Mouse (Mus musculus): Measurements from ENCODE around the gene Cdhr3. TPM values are rescaled to one million over a fixed set of nuclear protein-coding genes. Genes with fewer than 3 reads are reported as not detected.
A peak's percentile ranks its signal among the peaks of the same experiment; 100 is the strongest.

The Cdhr3 gene
- polyA plus RNA-seq (2016; fragmentation: Nextera tagmentation; extraction: Ambion mirVana): not detected in 2 replicates

DNA sequence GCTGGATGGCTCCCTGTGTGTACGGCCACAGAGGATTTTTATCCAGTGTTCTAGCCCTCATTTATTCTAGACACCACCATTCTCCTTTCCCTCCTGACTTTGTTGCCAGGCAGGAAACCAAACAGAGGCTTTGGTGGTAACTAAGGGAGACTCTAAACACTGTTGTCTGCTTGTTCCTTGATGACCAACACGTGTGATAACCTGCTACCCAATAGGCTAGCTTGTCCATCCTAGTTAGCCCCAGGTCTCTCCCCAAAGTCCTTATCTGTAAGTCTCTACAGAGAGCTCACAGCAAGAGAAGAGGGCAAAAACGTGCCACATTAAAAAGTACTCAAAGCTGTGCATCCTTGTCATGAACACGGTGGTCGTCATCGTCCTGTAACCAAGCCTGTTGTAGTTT, at the start of gene Cdhr3:
Cdhr3 (minus strand) TSS at position 101 of the 400 bp plus-strand sequence.
- no peak within 1 kb of the TSS for H3K4me3 ChIP-seq
- no peaks in the 10 kb centered on the region for H3K9me3 ChIP-seq
- no peaks in the 10 kb centered on the region for H3K36me3 ChIP-seq (replicated peaks)
- no peak for DNase-seq (ENCODE audit: low spot score)
- WGBS: 83% methylated on average over 6 of the region's 6 CpGs
- no peak within 1 kb of the TSS for H3K27ac ChIP-seq (replicated peaks)
- no peaks in the 10 kb centered on the region for H3K27me3 ChIP-seq (replicated peaks; ENCODE audit: low read depth, poor library complexity, severe bottlenecking)
- no peaks in the 10 kb centered on the region for H3K4me1 ChIP-seq

GRCm38 (mm10) chr12:33139083-33139482, 46.4 kb upstream of the Cdhr3 start:
- Histone ChIP-seq H3K4me3 (no peak overlapping the region), H3K27me3 (replicated peaks; ENCODE audit: low read depth, poor library complexity, severe bottlenecking) (no peaks in the 10 kb centered on the region), H3K4me1 (peaks cover 5% of the 10 kb centered on the region; the same call in 1 of the 2 replicates), H3K27ac (replicated peaks) (no peak overlapping the region), H3K9me3 (no peaks in the 10 kb centered on the region), H3K36me3 (replicated peaks) (no peaks in the 10 kb centered on the region)
- no peak for DNase-seq (ENCODE audit: low spot score)
- WGBS: 81% methylated on average over 3 of the region's 3 CpGs

DNA sequence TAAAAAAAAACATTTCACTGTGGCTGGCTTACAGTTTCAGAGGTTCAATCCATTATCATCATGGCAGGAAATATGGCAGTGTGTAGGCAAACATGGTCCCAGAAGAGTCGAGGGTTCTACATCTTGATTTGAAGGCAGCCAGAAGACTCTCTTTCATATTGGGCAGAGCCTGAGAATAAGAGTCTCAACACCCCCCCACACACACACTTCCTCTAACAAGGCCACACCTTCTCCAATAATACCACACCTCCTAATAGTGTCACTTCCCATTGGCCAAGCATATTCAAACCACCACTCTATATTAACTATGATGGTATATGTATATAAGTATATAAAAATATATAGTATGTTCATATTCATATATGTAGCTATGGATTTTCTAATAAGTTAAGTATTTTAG, 45.2 kb upstream of the Cdhr3 start:
- Histone ChIP-seq H3K4me3 (no peak overlapping the region), H3K27ac (replicated peaks) (no peak overlapping the region), H3K9me3 (no peaks in the 10 kb centered on the region), H3K36me3 (replicated peaks) (no peaks in the 10 kb centered on the region), H3K27me3 (replicated peaks; ENCODE audit: low read depth, poor library complexity, severe bottlenecking) (no peaks in the 10 kb centered on the region), H3K4me1 (peaks cover 5% of the 10 kb centered on the region; the same call in 1 of the 2 replicates)
- DNase-seq (ENCODE audit: low spot score): no peak
- WGBS: 86% methylated on average over 1 of the region's 1 CpGs

DNA sequence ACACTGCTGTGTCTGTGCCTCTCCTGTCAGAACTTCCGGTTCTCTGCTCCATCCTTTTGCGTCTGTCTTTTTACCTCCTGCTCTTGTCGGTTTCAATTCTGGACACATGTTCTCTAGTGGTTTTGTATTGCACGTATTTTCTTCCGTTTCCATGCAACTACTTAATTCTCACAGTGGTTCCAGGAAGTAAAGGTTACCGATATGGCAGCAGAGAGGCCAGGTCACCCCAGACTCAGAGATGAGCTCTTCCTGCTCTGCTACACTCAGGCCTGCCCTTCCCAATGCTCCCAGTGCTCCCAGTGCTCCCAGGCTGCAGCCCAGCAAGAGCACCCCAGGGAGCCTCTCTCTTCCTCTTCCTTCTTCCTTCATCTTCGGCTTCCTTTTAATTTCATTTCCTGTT, 39.1 kb upstream of the Cdhr3 start:
- peak overlapping the region; percentile 2; the same call in 1 of the 2 replicates for H3K27ac ChIP-seq (replicated peaks)
- H3K27me3 ChIP-seq (replicated peaks; ENCODE audit: low read depth, poor library complexity, severe bottlenecking): no peaks in the 10 kb centered on the region
- peaks cover 23% of the 10 kb centered on the region for H3K4me1 ChIP-seq
- WGBS: 55% methylated on average over 7 of the region's 7 CpGs
- no peaks in the 10 kb centered on the region for H3K36me3 ChIP-seq (replicated peaks)
- H3K9me3 ChIP-seq: no peaks in the 10 kb centered on the region
- DNase-seq (ENCODE audit: low spot score): no peak
- no peak overlapping the region for H3K4me3 ChIP-seq

DNA sequence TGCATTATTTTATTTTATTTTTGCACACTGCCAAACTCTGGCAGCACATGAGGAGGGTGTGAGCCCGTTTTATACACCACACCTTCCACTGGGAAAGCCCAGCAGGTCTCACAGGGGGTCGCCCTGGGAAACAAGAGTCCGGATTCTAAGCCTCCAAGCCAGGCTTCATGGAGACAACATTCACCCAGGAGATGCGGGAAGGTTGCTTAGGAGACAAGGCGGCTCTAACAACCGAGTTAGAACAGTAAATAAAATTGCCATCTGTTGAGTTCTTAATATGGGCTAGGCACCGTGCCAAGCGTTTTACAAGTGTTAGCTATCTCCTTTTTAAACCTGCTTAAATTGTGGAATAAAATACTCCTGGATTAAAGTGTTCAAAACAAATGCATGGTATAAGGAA, 37.7 kb upstream of the Cdhr3 start:
- Histone ChIP-seq H3K36me3 (replicated peaks) (no peaks in the 10 kb centered on the region), H3K27ac (replicated peaks) (no peak overlapping the region), H3K9me3 (no peaks in the 10 kb centered on the region), H3K27me3 (replicated peaks; ENCODE audit: low read depth, poor library complexity, severe bottlenecking) (no peaks in the 10 kb centered on the region), H3K4me3 (no peak overlapping the region), H3K4me1 (peaks cover 23% of the 10 kb centered on the region)
- 54% methylated on average over 8 of the region's 8 CpGs for WGBS
- DNase-seq (ENCODE audit: low spot score): no peak

GRCm38 (mm10) chr12:33129410-33129809, 36.7 kb upstream of the Cdhr3 start:
- peak; percentile 19 for DNase-seq (ENCODE audit: low spot score)
- H3K9me3 ChIP-seq: no peaks in the 10 kb centered on the region
- WGBS: 21% methylated on average over 4 of the region's 4 CpGs
- no peak overlapping the region for H3K27ac ChIP-seq (replicated peaks)
- no peak overlapping the region for H3K4me3 ChIP-seq
- H3K27me3 ChIP-seq (replicated peaks; ENCODE audit: low read depth, poor library complexity, severe bottlenecking): no peaks in the 10 kb centered on the region
- H3K4me1 ChIP-seq: peaks cover 23% of the 10 kb centered on the region
- no peaks in the 10 kb centered on the region for H3K36me3 ChIP-seq (replicated peaks)

GRCm38 (mm10) chr12:33128702-33129101, 36.0 kb upstream of the Cdhr3 start:
- peaks cover 23% of the 10 kb centered on the region for H3K4me1 ChIP-seq
- WGBS: 52% methylated on average over 7 of the region's 7 CpGs

DNA sequence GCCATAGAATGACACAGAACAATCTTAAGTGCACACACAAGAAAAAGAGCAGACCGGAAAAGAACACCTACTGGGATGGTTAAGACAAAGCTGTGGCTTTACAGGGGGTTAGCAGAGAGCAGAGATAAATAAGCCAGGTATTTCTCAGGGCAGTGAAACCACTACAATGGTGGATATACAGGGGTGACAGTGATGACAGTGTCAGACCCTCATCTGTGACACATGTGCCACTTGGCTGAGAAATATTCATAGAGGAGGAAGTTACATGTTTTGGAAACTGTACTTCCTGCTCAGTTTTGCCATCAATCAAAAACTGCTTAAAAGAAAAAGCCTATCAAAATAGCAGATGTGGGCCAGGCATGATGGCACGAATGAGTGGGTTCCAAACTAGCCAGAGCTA, 35.4 kb upstream of the Cdhr3 start:
- Histone ChIP-seq H3K27me3 (replicated peaks; ENCODE audit: low read depth, poor library complexity, severe bottlenecking) (no peaks in the 10 kb centered on the region), H3K9me3 (no peaks in the 10 kb centered on the region), H3K27ac (replicated peaks) (no peak overlapping the region), H3K4me1 (peaks cover 23% of the 10 kb centered on the region), H3K4me3 (no peak overlapping the region), H3K36me3 (replicated peaks) (no peaks in the 10 kb centered on the region)
- WGBS: 84% methylated on average over 2 of the region's 2 CpGs
- DNase-seq (ENCODE audit: low spot score): no peak

More at GRCm38 (mm10) chr12:33128702-33129101, 36.0 kb upstream of the Cdhr3 start:
- no peak for DNase-seq (ENCODE audit: low spot score)
- Histone ChIP-seq H3K4me3 (no peak overlapping the region), H3K27me3 (replicated peaks; ENCODE audit: low read depth, poor library complexity, severe bottlenecking) (no peaks in the 10 kb centered on the region), H3K36me3 (replicated peaks) (no peaks in the 10 kb centered on the region), H3K27ac (replicated peaks) (no peak overlapping the region), H3K9me3 (no peaks in the 10 kb centered on the region)

DNA sequence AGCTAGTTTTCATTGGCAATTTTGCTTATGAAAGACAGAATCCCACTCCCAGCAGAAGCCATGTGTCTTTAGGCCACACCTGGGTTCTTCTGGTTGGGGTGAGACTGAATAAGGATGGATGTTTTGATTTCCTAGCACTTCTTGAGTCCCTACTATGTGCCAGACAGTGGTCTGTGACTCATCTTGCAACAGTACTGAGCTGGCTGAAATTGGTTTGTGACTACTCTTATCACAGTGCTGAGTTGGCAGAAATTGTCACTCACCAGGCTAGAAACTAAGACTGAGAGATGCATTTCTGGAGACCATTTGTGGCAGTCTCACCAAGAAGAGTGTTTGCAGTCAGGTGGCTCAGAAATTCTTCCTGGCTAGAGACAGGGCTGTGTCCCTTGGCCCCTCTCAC, 33.6 kb upstream of the Cdhr3 start:
- no peak overlapping the region for H3K4me3 ChIP-seq

GRCm38 (mm10) chr12:33125594-33126227, 33.0 kb upstream of the Cdhr3 start:
- Histone ChIP-seq H3K4me1 (peaks cover 11% of the 10 kb centered on the region), H3K9me3 (no peaks in the 10 kb centered on the region), H3K27ac (replicated peaks) (no peak overlapping the region), H3K36me3 (replicated peaks) (no peaks in the 10 kb centered on the region), H3K4me3 (no peak overlapping the region), H3K27me3 (replicated peaks; ENCODE audit: low read depth, poor library complexity, severe bottlenecking) (no peaks in the 10 kb centered on the region)
- DNase-seq (ENCODE audit: low spot score): no peak
- 85% methylated on average over 9 of the region's 9 CpGs for WGBS

More for the DNA sequence above, 33.6 kb upstream of the Cdhr3 start:
- DNase-seq (ENCODE audit: low spot score): no peak
- H3K27me3 ChIP-seq (replicated peaks; ENCODE audit: low read depth, poor library complexity, severe bottlenecking): no peaks in the 10 kb centered on the region
- no peaks in the 10 kb centered on the region for H3K36me3 ChIP-seq (replicated peaks)
- no peak overlapping the region for H3K27ac ChIP-seq (replicated peaks)
- H3K4me1 ChIP-seq: peaks cover 11% of the 10 kb centered on the region
- no peaks in the 10 kb centered on the region for H3K9me3 ChIP-seq

- H3K27ac ChIP-seq (replicated peaks): no peak overlapping the region
- H3K4me3 ChIP-seq: peak overlapping the region; percentile 22
- H3K27me3 ChIP-seq (replicated peaks; ENCODE audit: low read depth, poor library complexity, severe bottlenecking): peaks cover 11% of the 10 kb centered on the region
- no peaks in the 10 kb centered on the region for H3K36me3 ChIP-seq (replicated peaks)
- DNase-seq (ENCODE audit: low spot score): no peak
- 38% methylated on average over 15 of the region's 15 CpGs for WGBS
- no peaks in the 10 kb centered on the region for H3K9me3 ChIP-seq
- peaks cover 5% of the 10 kb centered on the region; the same call in 1 of the 2 replicates for H3K4me1 ChIP-seq
These were observed 26.1 kb upstream of the Cdhr3 start for GRCm38 (mm10) chr12:33118624-33119301.

DNA sequence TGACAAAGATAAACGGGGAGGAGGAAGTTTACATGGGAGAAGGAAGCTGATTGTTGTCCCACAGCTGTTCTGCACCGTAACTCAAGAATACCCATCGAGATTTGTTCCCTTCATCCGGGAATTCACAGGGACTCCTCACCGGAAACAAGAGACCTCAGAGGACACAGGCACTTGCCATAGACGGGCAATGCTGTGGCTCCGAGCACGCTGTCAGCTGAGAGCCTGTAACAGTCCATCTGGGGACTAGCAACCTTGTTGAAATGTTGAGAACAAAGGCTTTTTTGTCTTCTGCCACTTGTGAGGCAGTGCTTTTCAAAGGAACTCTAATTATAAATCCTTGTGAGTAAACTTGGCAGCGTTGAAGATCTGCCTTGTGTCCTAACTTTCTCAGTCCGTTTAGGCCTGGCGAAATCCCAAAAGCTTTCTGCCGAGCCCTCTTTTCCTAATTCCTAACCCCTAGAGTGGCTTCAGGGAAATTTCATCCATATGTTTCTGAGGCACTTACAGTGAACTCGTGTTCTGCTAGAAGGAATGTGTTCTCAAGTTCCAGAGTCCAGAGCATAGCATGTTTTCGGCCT, 18.3 kb upstream of the Cdhr3 start:
- WGBS: 22% methylated on average over 14 of the region's 14 CpGs
- Histone ChIP-seq H3K4me3 (no peak overlapping the region), H3K27ac (replicated peaks) (peak overlapping the region; percentile 75), H3K9me3 (no peaks in the 10 kb centered on the region), H3K4me1 (peaks cover 27% of the 10 kb centered on the region), H3K27me3 (replicated peaks; ENCODE audit: low read depth, poor library complexity, severe bottlenecking) (no peaks in the 10 kb centered on the region), H3K36me3 (replicated peaks) (no peaks in the 10 kb centered on the region)
- DNase-seq (ENCODE audit: low spot score): peak; percentile 45

DNA sequence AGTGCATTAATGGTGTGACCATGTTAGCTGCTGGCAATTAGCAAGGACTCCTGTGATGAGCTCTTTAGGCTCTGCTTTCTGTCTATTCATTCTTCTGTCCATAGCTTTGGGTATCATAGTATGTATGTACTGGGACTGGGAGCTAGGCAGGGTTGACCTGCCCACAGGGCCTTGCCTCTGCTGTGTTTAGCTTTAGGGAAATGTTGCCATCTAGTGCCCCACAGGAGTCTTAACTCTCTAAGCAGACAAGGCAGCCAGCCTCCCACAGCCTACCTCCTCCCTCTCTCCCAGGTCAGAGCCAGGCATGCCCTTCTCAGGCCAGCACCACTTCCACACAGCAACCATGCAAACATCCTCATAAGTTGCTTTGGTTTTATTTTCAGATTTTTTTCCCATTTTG, 16.9 kb upstream of the Cdhr3 start:
- DNase-seq (ENCODE audit: low spot score): peak; percentile 29
- H3K9me3 ChIP-seq: no peaks in the 10 kb centered on the region
- H3K27me3 ChIP-seq (replicated peaks; ENCODE audit: low read depth, poor library complexity, severe bottlenecking): no peaks in the 10 kb centered on the region
- H3K27ac ChIP-seq (replicated peaks): no peak overlapping the region
- H3K4me1 ChIP-seq: peaks cover 27% of the 10 kb centered on the region
- H3K36me3 ChIP-seq (replicated peaks): no peaks in the 10 kb centered on the region
- H3K4me3 ChIP-seq: no peak overlapping the region
